Mouse (Mus musculus) megakaryocyte-erythroid progenitor cell, adult 5-6 weeks (primary cell): ENCODE measurements around the gene Rhoq. TPM values are rescaled to one million over a fixed set of nuclear protein-coding genes. Genes with fewer than 3 reads are reported as not detected.

ENCODE experiments used
- ATAC-seq: replicated peaks from 2 replicates; pipeline ENCODE4 v1.8.0; 2016; ENCODE audit warnings: mild to moderate bottlenecking, inconsistent platforms; ENCODE audit not compliant: severe bottlenecking, poor library complexity, low FRiP score, low TSS enrichment
- total RNA-seq, 2 experiments: library from RNA; stranded (forward) in 1 of 2; stranded (reverse) in 1 of 2; fragments of 200-1000, 215-1000 nt in 1 of 2; fragments of >200 nt in 1 of 2; fragmentation: Nextera tagmentation in 1 of 2; gene quantifications; 2 replicates each; pipeline ENCODE4 v1.2.3; 2014 to 2017

Rhoq gene
- total RNA-seq, 2 experiments from 2014 or later: 0.13 to 1.5 TPM

DNA sequence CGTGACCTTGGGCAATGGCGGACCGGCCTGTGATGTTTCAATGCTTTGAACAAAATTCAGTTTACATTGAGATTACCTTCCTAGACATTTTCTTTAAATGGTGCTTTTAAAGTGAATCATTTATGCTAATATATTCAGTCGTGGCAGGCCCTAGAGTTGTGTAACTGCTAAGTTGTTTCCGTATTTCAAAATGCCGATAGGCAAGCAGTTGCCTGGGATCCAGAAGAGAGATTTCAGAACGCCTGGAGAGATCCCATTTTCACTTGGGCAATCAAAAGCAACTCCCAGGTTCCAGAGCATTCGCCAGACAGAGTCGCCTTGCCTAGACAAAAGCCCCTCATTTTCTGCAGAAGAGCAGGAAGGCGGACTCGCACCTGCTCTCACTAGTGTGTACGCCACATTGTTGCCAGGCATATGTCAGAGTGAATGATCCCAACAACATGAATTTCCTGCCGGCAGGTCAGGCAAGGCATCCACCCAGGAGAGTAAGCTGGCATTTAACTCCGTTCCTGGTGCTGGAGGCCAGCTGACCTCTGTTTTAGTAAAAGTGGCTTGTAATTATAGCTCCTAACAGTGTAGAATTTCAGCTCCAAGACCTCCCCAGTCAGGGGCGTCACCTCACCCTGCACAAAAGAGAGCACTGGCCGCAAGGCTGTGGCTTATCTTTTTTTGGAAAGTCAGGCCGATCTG is 23.7 kb downstream of the Rhoq start:
- no peak for ATAC-seq

DNA sequence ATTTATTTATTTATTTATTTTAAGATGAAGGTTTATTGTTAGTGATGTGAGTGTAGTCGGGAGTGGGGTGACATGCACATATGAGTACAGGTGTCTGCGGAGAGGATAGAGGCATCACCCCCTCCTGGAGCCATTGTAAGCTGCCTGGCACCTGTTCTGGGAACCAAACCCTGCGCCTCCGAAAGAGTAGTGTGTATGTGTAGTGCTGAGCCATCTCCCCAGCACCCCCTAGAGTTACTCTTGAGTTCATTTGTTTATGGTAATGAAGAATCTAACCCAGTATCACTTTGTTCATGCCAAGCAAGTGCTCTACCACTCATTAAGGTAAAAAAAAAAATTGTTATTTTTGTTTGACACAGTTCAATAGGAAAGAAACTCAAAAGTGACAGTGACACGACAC is 25.3 kb downstream of the Rhoq start:
- no peak for ATAC-seq

DNA sequence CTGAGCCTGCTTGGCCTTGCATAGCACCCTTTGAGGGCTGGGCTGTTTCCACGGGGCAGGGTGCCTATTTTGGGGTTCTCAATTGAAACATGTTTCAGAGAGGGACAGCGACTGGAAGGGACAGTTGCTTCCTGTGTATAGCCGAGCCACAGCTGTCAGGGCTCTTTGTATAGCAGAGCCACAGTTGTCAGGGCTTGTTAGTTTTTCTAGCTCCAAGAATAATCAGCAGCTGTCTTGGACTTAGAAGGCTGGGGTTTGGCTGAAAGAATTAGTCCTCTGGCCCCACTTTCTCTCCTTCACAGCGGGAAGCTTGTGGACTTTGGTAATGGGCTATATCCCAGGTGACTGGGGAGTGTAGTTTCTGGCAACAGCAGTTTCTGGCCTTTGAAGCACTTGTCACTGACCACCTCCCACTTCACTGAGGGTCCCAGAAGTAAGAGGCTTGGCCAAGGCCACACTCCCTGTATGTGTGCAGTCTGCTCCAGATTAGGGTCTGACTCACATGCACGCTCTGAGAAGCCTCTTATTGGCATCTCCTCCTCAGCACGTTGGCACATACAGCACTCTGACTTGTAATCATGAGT is 25.8 kb downstream of the Rhoq start:
- ATAC-seq: no peak

DNA sequence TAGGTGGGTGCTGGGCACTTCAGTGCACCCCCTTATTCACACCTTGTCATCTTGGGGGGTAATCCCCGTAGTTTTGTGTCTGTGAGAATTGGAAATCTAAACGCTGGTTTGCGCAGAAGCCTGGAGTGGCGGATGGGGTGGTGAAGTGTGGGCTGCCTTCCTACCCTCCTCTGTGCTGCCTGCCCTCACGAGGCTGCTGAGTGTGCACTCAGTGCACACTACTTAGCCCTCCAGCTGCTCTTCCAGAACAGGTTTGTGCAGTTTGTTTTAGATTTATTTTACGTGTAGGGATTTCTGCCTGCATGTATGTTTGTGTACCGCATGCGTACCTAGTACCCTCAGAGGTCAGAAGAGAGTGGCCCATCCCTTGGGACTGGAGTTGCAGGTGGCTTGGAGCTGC is 28.4 kb downstream of the Rhoq start:
- no peak for ATAC-seq

DNA sequence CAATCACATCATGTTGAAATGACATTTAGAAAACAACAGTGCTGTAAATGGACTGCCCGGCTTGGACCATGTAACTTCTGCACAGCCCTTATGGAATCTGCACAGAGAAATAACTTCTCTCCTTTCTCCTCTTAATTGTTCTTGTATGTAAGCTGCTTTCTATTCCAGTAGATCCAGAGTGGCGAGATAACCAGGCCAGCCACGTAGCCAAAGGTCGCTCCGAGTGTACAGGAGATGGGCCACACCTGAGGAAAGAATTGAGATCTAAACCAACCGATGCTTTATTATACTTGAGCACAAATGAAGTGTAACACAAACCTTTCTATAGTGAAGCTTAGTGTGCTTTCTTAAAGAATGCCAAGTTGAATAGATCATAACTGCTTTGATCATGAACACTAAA is 34.4 kb downstream of the Rhoq start:
- no peak for ATAC-seq

DNA sequence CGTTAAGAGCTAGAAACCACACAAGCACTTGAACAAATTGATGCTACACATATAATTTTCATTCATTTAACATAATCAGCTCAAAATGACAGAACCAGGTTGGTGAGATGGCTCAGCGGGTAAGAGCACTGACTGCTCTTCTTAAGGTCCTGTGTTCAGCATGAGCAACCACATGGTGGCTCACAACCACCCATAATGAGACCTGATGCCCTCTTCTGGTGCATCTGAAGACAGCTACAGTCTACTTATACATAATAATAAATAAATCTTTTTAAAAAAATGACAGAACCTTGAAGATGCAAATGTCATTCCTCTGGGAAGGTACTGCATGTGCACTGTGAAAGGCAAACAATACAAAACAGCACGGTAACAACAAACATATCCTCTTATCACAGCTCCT is 46.1 kb downstream of the Rhoq start:
- ATAC-seq: no peak

DNA sequence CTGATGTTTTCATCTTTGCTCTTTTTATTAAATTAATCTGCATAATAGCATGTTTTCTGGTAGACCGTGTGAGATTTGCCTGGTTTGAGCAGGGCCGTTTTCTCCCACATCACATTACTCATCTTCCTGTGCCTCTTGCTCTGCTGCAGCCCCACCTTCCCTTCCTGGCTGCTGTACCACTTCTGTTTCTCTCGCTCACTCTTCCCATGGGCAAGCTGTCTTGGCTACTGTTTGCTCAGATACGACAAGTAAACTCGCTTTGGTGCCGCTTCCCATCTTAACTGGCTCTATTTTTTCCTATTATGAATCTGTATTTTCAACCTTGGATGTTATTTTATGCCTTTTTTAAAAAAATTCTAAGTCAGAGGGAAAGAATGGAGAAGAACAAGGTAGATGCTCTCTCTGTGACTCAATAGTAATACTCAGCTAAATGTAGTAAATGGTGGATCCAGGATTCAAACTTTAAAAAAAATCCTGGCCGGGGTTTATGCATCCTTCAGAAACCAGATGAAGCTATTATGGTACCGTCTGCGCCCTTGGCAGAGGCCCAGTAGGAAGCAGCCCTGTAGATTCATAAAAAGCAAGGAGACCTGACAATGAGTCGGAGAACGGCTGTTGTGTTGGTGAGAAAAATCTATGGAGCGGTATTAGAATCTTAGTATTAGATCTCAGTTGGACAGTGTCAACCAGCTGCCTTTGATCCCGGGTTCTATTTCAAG is 48.6 kb downstream of the Rhoq start:
- ATAC-seq: no peak

DNA sequence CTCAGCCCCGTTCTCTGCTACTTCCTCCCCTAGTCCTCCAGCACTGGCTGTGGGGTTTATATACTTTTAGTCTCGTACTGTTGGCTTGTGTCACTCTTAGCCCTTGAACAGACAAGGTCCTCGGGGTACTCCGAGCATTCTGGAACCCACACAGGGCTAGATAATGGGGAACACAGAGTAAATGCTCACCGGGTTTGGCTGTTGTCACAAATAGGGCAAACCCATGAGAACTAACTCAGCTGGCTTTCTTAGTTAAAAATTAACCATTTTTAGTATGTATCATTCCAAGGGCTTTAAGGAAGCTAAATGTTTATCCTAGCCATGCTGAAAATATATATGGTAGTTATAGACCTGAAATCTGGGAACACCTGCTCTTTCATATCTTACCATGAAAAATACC is 56.8 kb downstream of the Rhoq start:
- no peak for ATAC-seq

DNA sequence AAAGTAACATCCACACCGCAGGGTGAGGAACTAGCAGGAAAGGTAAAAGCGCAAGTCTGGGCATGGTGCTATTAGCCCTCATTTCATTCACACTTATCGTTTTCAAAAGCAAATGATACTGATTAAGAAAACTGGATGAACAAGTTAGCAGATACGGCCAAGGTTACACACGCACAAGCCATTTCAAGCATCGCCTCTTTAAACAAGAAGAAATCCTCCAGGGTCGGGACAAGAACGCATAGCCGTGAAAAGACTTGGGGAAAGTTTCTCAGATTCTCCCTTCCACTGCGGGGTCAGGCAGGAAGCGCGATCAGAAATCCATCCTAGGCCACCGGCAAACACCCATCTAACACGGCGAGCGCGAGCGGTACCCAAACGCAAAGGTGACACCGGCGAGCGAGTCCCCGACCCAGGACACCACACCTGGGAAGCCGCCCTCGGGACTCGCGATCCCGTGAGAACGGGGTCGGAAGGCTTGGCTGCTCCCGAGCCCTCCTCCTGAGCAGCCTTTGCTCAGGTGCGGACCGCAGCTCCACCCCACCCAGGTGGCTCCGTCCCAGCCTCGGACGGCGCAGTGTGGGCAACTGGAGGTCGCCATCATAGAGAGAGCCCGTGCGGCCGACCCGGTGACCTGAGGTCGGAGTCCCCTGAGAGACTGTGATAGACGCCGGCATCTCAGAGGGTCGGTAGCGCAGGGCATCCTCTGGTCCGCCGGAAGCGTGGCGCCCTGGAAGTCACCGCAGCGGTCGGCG is 61.8 kb downstream of the Rhoq start:
- peak; percentile 10 for ATAC-seq

DNA sequence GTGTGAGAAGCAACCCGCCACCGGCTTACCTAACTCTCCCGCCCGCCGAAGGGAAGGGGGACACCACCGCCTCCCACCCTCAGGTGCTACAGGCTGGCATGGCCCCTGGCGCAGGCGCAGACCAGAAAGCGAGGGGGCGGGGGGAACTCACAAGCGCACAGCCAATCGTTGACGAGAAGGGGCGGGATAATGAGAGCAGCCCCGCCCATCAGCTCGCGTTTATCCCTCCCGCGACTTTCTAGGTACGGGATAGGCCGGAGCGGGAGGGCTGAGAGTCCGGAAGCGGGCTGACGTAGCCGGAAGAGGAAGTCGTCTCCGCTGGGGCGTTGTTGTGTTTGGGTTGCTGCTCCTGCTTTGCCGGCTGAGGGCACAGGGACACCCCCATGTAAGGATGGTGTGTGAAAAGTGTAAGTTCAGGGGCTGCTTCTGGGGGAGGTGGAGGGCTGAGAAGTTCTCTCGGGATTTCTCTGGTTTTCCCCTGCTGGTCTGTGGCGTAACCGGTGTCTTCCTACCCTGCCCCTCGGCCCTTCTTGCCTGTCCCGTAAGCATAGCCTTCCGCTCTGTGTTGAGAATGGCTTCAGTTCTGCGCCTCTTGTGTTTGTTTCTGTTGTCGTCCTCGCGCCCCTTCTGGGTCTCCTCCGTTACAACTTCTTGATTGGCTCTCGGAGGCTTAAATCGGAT is 62.5 kb downstream of the Rhoq start, which contains the start of the genes Pigf and Cript:
Gene Pigf, minus strand, starts transcription at position 138 of the 681 bp plus-strand sequence.
Gene Cript, plus strand, starts transcription at position 282 of the 681 bp plus-strand sequence.
- ATAC-seq: peak; percentile 99

DNA sequence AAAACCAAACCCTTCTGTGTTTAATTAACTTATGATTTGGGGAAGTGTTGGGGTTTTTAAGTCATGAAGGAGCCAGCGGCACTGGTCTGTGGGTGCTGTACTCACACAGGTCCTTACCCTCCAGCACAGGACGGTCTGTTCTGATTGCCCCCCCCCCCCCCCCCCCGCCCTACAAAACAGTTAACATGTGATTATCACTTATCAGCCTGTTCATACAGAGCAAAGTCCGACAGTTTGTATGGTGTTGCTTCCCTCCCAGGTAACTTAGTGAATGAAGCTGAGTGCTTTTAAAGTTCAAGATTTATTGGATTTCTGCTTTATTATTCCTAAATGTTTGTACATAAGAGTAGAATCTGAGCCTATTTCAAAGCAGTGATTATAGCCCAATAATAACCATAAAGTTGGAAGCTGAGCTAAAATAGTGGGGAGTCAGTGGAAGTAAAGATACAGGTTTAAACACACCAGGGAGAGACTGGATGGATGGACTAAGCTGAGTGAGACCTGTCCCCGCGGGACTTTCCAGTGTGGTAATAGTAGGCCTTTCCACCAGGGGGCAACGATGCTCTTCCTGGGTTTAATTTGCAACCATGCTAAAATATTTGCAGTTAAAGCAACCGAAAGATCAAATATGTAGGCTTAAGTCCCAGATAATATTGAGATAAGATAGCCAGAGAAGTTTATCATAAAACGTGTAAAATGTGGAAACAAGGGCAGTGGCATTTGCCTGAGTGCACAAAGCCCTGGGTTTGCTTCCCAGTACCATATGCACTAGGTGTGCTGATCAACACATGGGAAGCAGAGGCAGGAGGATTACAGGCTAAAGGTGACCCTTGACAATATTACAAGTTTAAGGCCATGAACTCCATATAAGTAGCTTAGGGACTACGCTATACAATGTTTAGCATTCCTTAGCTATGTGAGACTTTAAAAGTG is 73.5 kb downstream of the Rhoq start:
- ATAC-seq: peak; percentile 97

DNA sequence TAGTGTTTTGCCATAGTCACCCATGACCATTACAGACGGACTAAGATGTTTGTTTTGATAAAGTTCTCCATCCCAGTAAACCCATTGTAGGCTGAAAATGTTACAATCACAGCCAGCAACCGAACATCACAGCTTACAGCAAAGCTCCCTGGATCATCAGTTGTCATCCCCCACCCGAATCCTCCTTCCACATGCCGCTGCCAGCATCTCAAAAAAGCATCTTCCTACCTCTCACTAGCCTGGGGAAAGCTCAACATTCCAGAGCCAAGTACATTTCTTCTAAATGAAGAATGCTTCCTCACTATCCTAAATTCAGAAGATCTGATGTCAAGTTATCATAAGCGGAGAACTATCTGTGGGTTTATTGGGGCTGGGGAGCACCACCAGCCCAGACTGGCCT is 75.6 kb downstream of the Rhoq start:
- no peak for ATAC-seq

DNA sequence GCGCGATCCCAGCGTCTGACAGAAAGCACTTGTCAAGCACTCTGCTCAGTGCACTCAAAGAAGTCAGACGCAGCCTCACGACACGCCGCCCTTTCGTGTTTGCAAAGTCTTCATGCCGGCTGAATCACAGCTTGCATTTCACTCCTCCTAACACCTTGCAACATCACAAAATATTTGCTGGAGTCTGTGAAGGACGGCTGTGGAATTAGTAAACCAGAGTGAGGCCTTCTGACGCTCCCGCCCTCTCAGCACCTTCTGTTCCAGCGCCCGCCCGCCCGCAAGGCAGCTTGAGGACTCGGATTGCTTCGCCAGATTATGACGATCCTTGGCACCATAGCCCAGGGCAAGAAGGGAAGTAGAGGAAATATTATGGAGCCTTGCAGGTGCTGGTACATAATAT is 78.9 kb downstream of the Rhoq start:
- ATAC-seq: no peak

DNA sequence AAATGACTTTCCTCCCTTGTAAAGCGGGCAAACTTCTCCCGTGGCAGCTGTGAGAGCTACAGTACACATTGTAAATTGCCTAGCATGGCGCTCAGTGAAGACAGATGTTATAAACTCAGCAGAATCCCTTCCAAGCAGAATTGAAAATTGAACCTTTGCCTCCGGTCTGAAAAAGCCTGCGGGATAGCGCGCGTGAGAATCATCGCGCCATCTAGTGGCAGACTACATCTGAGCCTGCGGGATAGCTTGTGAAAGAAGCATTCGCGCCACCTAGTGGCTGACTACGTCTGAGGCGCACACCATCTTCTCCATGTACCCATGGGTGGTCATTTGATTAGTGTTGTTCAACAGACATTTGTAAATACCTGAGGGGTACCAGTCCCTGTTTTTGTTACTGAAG is 81.5 kb downstream of the Rhoq start:
- ATAC-seq: peak; percentile 95

DNA sequence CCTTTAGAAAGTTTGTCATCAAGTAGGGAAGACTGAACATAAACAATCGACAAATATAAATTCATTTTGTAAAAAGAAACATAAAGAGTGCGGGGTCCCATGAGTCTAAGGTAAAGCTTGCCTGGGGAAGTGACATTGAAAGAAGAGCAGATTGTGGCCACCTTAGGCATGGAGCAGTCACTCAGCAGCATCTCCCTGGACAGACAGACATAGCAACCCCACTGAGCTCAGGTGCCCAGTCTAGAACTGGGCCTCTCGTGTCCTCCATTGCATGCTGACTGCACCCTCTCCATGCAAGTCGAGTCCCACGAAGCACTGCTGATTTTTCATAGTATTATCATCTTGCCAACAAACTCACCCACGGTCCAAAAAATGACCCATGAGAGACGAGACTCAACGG is 81.9 kb downstream of the Rhoq start:
- ATAC-seq: no peak
